Mouse (Mus musculus): ENCODE results near the gene Loxl3. TPM values are rescaled to one million over a fixed set of nuclear protein-coding genes. Genes with fewer than 3 reads are reported as not detected.

The Loxl3 gene
- polyA plus RNA-seq, 1 experiment from 2014 or later, result 9.2 TPM

- no peaks in the 10 kb centered on the region for H3K27me3 ChIP-seq (ENCODE audit: control insufficient read depth, insufficient read depth, low read length)
- H3K36me3 ChIP-seq (ENCODE audit: control insufficient read depth, insufficient read depth, low read length), result no peaks in the 10 kb centered on the region
- H3K4me1 ChIP-seq (ENCODE audit: control insufficient read depth, insufficient read depth, low read length), result no peaks in the 10 kb centered on the region
- 96% methylated on average over 1 of the region's 1 CpGs for WGBS
- H3K9me3 ChIP-seq (ENCODE audit: control insufficient read depth, low read length), result no peaks in the 10 kb centered on the region
- ATAC-seq (ENCODE audit: insufficient read depth, low FRiP score, low TSS enrichment) (no peak), DNase-seq (ENCODE audit: low spot score) (no peak)
- no peak overlapping the region for H3K9ac ChIP-seq (ENCODE audit: low read length)
- H3K4me3 ChIP-seq (ENCODE audit: low read depth, low read length), result no peak overlapping the region
- no peak overlapping the region for H3K27ac ChIP-seq (ENCODE audit: low read depth, low read length)
- H3K4me2 ChIP-seq (ENCODE audit: low read depth), result no peak overlapping the region
These were observed 30.9 kb upstream of the Loxl3 start for GRCm38 (mm10) chr6:83003082-83003481.

GRCm38 (mm10) chr6:83003850-83004249 lies 30.1 kb upstream of the Loxl3 start:
- no peaks in the 10 kb centered on the region for H3K4me1 ChIP-seq (ENCODE audit: control insufficient read depth, insufficient read depth, low read length)
- no peaks in the 10 kb centered on the region for H3K9me3 ChIP-seq (ENCODE audit: control insufficient read depth, low read length)
- ATAC-seq (ENCODE audit: insufficient read depth, low FRiP score, low TSS enrichment) (no peak), DNase-seq (ENCODE audit: low spot score) (no peak)
- no peak overlapping the region for H3K4me3 ChIP-seq (ENCODE audit: low read depth, low read length)
- 85% methylated on average over 5 of the region's 5 CpGs for WGBS
- H3K27me3 ChIP-seq (ENCODE audit: control insufficient read depth, insufficient read depth, low read length), result no peaks in the 10 kb centered on the region
- H3K27ac ChIP-seq (ENCODE audit: low read depth, low read length), result no peak overlapping the region
- no peak overlapping the region for H3K4me2 ChIP-seq (ENCODE audit: low read depth)
- H3K9ac ChIP-seq (ENCODE audit: low read length), result no peak overlapping the region
- H3K36me3 ChIP-seq (ENCODE audit: control insufficient read depth, insufficient read depth, low read length), result no peaks in the 10 kb centered on the region

- no peak overlapping the region for H3K9ac ChIP-seq (ENCODE audit: low read length)
- WGBS, result 77% methylated on average over 2 of the region's 2 CpGs
- ATAC-seq (ENCODE audit: insufficient read depth, low FRiP score, low TSS enrichment) (no peak), DNase-seq (ENCODE audit: low spot score) (no peak)
- no peaks in the 10 kb centered on the region for H3K36me3 ChIP-seq (ENCODE audit: control insufficient read depth, insufficient read depth, low read length)
- H3K27me3 ChIP-seq (ENCODE audit: control insufficient read depth, insufficient read depth, low read length), result no peaks in the 10 kb centered on the region
- H3K4me1 ChIP-seq (ENCODE audit: control insufficient read depth, insufficient read depth, low read length), result no peaks in the 10 kb centered on the region
- H3K9me3 ChIP-seq (ENCODE audit: control insufficient read depth, low read length), result no peaks in the 10 kb centered on the region
- no peak overlapping the region for H3K27ac ChIP-seq (ENCODE audit: low read depth, low read length)
- no peak overlapping the region for H3K4me3 ChIP-seq (ENCODE audit: low read depth, low read length)
- H3K4me2 ChIP-seq (ENCODE audit: low read depth), result no peak overlapping the region
These were observed 29.7 kb upstream of the Loxl3 start for GRCm38 (mm10) chr6:83004309-83004708.

- Histone ChIP-seq H3K9ac (ENCODE audit: low read length) (no peak overlapping the region), H3K27ac (ENCODE audit: low read depth, low read length) (no peak overlapping the region), H3K4me2 (ENCODE audit: low read depth) (no peak overlapping the region), H3K4me3 (ENCODE audit: low read depth, low read length) (no peak overlapping the region), H3K27me3 (ENCODE audit: control insufficient read depth, insufficient read depth, low read length) (no peaks in the 10 kb centered on the region), H3K4me1 (ENCODE audit: control insufficient read depth, insufficient read depth, low read length) (no peaks in the 10 kb centered on the region), H3K9me3 (ENCODE audit: control insufficient read depth, low read length) (no peaks in the 10 kb centered on the region), H3K36me3 (ENCODE audit: control insufficient read depth, insufficient read depth, low read length) (no peaks in the 10 kb centered on the region)
- ATAC-seq (ENCODE audit: insufficient read depth, low FRiP score, low TSS enrichment) (no peak), DNase-seq (ENCODE audit: low spot score) (peak; percentile 16)
- WGBS, result 63% methylated on average over 7 of the region's 7 CpGs
These were observed 29.1 kb upstream of the Loxl3 start for GRCm38 (mm10) chr6:83004872-83005271.

- Histone ChIP-seq H3K9ac (ENCODE audit: low read length) (no peak overlapping the region), H3K4me2 (ENCODE audit: low read depth) (no peak overlapping the region), H3K4me1 (ENCODE audit: control insufficient read depth, insufficient read depth, low read length) (no peaks in the 10 kb centered on the region), H3K27me3 (ENCODE audit: control insufficient read depth, insufficient read depth, low read length) (no peaks in the 10 kb centered on the region), H3K36me3 (ENCODE audit: control insufficient read depth, insufficient read depth, low read length) (no peaks in the 10 kb centered on the region), H3K4me3 (ENCODE audit: low read depth, low read length) (no peak overlapping the region), H3K9me3 (ENCODE audit: control insufficient read depth, low read length) (no peaks in the 10 kb centered on the region), H3K27ac (ENCODE audit: low read depth, low read length) (no peak overlapping the region)
- DNase-seq (ENCODE audit: low spot score) (no peak), ATAC-seq (ENCODE audit: insufficient read depth, low FRiP score, low TSS enrichment) (no peak)
- WGBS, result 85% methylated on average over 10 of the region's 10 CpGs
These were observed 28.4 kb upstream of the Loxl3 start for GRCm38 (mm10) chr6:83005444-83006011.

GRCm38 (mm10) chr6:83006114-83006513 lies 27.9 kb upstream of the Loxl3 start:
- 92% methylated on average over 6 of the region's 6 CpGs for WGBS
- Histone ChIP-seq H3K27ac (ENCODE audit: low read depth, low read length) (no peak overlapping the region), H3K9ac (ENCODE audit: low read length) (no peak overlapping the region), H3K27me3 (ENCODE audit: control insufficient read depth, insufficient read depth, low read length) (no peaks in the 10 kb centered on the region), H3K9me3 (ENCODE audit: control insufficient read depth, low read length) (no peaks in the 10 kb centered on the region), H3K4me1 (ENCODE audit: control insufficient read depth, insufficient read depth, low read length) (no peaks in the 10 kb centered on the region), H3K36me3 (ENCODE audit: control insufficient read depth, insufficient read depth, low read length) (no peaks in the 10 kb centered on the region), H3K4me2 (ENCODE audit: low read depth) (no peak overlapping the region), H3K4me3 (ENCODE audit: low read depth, low read length) (no peak overlapping the region)
- ATAC-seq (ENCODE audit: insufficient read depth, low FRiP score, low TSS enrichment), result no peak
- DNase-seq (ENCODE audit: low spot score), result no peak

DNA sequence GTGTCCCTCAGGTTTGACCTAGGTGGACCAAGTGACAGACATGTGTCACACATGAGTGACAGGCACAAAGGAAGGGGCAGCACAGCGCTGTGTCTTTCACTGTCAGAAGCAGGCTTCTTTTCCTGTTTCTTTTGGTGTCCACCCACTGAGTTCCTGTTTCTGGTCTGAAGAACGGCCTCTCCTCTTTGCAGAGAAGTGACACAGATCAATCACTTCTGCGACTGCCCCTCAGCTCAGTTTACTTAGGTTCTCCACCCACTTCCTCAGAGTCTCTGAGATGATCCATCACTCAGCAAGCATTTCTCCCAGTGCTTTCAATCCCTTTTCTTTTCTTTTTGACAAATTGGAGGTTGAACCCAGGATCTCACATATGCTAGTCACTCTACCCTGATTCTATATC lies 25.3 kb upstream of the Loxl3 start:
- 58% methylated on average over 3 of the region's 3 CpGs for WGBS
- ATAC-seq (ENCODE audit: insufficient read depth, low FRiP score, low TSS enrichment), result no peak

GRCm38 (mm10) chr6:83010010-83010409 lies 24.0 kb upstream of the Loxl3 start:
- 79% methylated on average over 7 of the region's 7 CpGs for WGBS
- no peak overlapping the region for H3K9ac ChIP-seq (ENCODE audit: low read length)
- DNase-seq (ENCODE audit: low spot score), result no peak
- no peaks in the 10 kb centered on the region for H3K27me3 ChIP-seq (ENCODE audit: control insufficient read depth, insufficient read depth, low read length)
- no peak for ATAC-seq (ENCODE audit: insufficient read depth, low FRiP score, low TSS enrichment)
- no peaks in the 10 kb centered on the region for H3K4me1 ChIP-seq (ENCODE audit: control insufficient read depth, insufficient read depth, low read length)
- H3K27ac ChIP-seq (ENCODE audit: low read depth, low read length), result no peak overlapping the region
- H3K9me3 ChIP-seq (ENCODE audit: control insufficient read depth, low read length), result no peaks in the 10 kb centered on the region
- H3K4me3 ChIP-seq (ENCODE audit: low read depth, low read length), result no peak overlapping the region
- H3K36me3 ChIP-seq (ENCODE audit: control insufficient read depth, insufficient read depth, low read length), result no peaks in the 10 kb centered on the region
- no peak overlapping the region for H3K4me2 ChIP-seq (ENCODE audit: low read depth)

More for the DNA sequence above, 25.3 kb upstream of the Loxl3 start:
- H3K9me3 ChIP-seq (ENCODE audit: control insufficient read depth, low read length), result no peaks in the 10 kb centered on the region
- no peaks in the 10 kb centered on the region for H3K27me3 ChIP-seq (ENCODE audit: control insufficient read depth, insufficient read depth, low read length)
- H3K4me3 ChIP-seq (ENCODE audit: low read depth, low read length), result no peak overlapping the region
- H3K27ac ChIP-seq (ENCODE audit: low read depth, low read length), result no peak overlapping the region
- H3K4me1 ChIP-seq (ENCODE audit: control insufficient read depth, insufficient read depth, low read length), result no peaks in the 10 kb centered on the region
- H3K4me2 ChIP-seq (ENCODE audit: low read depth), result no peak overlapping the region
- no peak overlapping the region for H3K9ac ChIP-seq (ENCODE audit: low read length)
- DNase-seq (ENCODE audit: low spot score), result no peak
- H3K36me3 ChIP-seq (ENCODE audit: control insufficient read depth, insufficient read depth, low read length), result no peaks in the 10 kb centered on the region

- ATAC-seq (ENCODE audit: insufficient read depth, low FRiP score, low TSS enrichment) (no peak), DNase-seq (ENCODE audit: low spot score) (no peak)
- Histone ChIP-seq H3K27me3 (ENCODE audit: control insufficient read depth, insufficient read depth, low read length) (no peaks in the 10 kb centered on the region), H3K36me3 (ENCODE audit: control insufficient read depth, insufficient read depth, low read length) (no peaks in the 10 kb centered on the region), H3K4me1 (ENCODE audit: control insufficient read depth, insufficient read depth, low read length) (no peaks in the 10 kb centered on the region), H3K27ac (ENCODE audit: low read depth, low read length) (no peak overlapping the region), H3K9me3 (ENCODE audit: control insufficient read depth, low read length) (no peaks in the 10 kb centered on the region), H3K4me2 (ENCODE audit: low read depth) (no peak overlapping the region), H3K4me3 (ENCODE audit: low read depth, low read length) (no peak overlapping the region), H3K9ac (ENCODE audit: low read length) (no peak overlapping the region)
- WGBS, result 82% methylated on average over 7 of the region's 7 CpGs
These were observed 22.7 kb upstream of the Loxl3 start for GRCm38 (mm10) chr6:83011255-83011654.

All from neural tube, embryonic 11.5 days (tissue).